Mouse (Mus musculus) kidney, embryonic 14.5 days (tissue): ENCODE results near the gene Rnf214. TPM values are rescaled to one million over a fixed set of nuclear protein-coding genes. Genes with fewer than 3 reads are reported as not detected.
A peak's percentile ranks its signal among the peaks of the same experiment; 100 is the strongest.
"Not testable (repeated sequence)": the region's sequence is repeated elsewhere in the genome, so short reads cannot be mapped to it uniquely, and the experiment has no call there.

Experiments used
- ATAC-seq: fragments of 200-750 bp; cut with Nextera tagmentation; 2 replicates; pipeline ENCODE4 v1.8.0; 2017; ENCODE audit warnings: moderate number of reproducible peaks, mild to moderate bottlenecking, moderate TSS enrichment, moderate library complexity; ENCODE audit not compliant: low FRiP score, low TSS enrichment
- H3K27ac ChIP-seq: fragments of 300-500 bp; sonication (generic); 2 replicates; pipeline ENCODE4 v1.5.1; 2014; ENCODE audit warnings: low read depth, mild to moderate bottlenecking, low read length, moderate library complexity, mixed read lengths
- H3K27me3 ChIP-seq: fragments of 300-500 bp; sonication (generic); 2 replicates; pipeline ENCODE4 v1.6.1; 2014; ENCODE audit warnings: mild to moderate bottlenecking, low read length; ENCODE audit not compliant: control insufficient read depth, insufficient read depth
- H3K36me3 ChIP-seq: fragments of 300-500 bp; sonication (generic); 2 replicates; pipeline ENCODE4 v1.6.1; 2014; ENCODE audit warnings: low read length, mixed read lengths; ENCODE audit not compliant: control insufficient read depth, insufficient read depth
- H3K4me1 ChIP-seq: fragments of 300-500 bp; sonication (generic); 2 replicates; pipeline ENCODE4 v1.6.1; 2014; ENCODE audit warnings: low read length, mixed read lengths; ENCODE audit not compliant: control insufficient read depth, insufficient read depth
- H3K4me2 ChIP-seq: fragments of 300-500 bp; sonication (generic); replicated peaks from 2 replicates; pipeline ENCODE4 v1.6.1; 2014; ENCODE audit warnings: low read depth, mild to moderate bottlenecking, low read length
- H3K4me3 ChIP-seq: fragments of 300-500 bp; sonication (generic); 2 replicates; pipeline ENCODE4 v1.5.1; 2014; ENCODE audit warnings: mild to moderate bottlenecking, low read length
- H3K9ac ChIP-seq: fragments of 300-500 bp; sonication (generic); 2 replicates; pipeline ENCODE4 v1.6.1; 2014; ENCODE audit warnings: low read depth, mild to moderate bottlenecking, low read length, moderate library complexity
- H3K9me3 ChIP-seq: fragments of 300-500 bp; sonication (generic); 2 replicates; pipeline ENCODE4 v1.6.1; 2016; ENCODE audit warnings: low read length; ENCODE audit not compliant: control insufficient read depth
- WGBS: fragments of 180-500 bp; shearing (Covaris S2); extraction: QIAGEN DNeasy Blood & Tissue Kit; methylation state at CpG from one replicate; pipeline ENCODE4 v1.1.7; 2014; 5-methylcytosine and 5-hydroxymethylcytosine counted together
- polyA plus RNA-seq: library from polyadenylated mRNA; unstranded; fragments of >200 nt; fragmentation: Nextera tagmentation; extraction: Ambion mirVana; gene quantifications from 2 replicates; pipeline ENCODE4 v1.2.1, GENCODE M21; 2014

Rnf214 gene
- polyA plus RNA-seq, 1 experiment from 2014 or later, result 74.3 TPM

GRCm38 (mm10) chr9:45849528-45850408 lies 56.9 kb downstream of the Rnf214 start:
- Histone ChIP-seq H3K9ac (no peak overlapping the region), H3K27ac (peak overlapping the region; percentile 77), H3K4me3 (no peak overlapping the region), H3K27me3 (no peaks in the 10 kb centered on the region), H3K9me3 (no peaks in the 10 kb centered on the region), H3K4me1 (peaks cover 13% of the 10 kb centered on the region; the same call in 1 of the 2 replicates), H3K36me3 (peaks cover 8% of the 10 kb centered on the region; the same call in 1 of the 2 replicates), H3K4me2 (no peak overlapping the region)
- 61% methylated on average over 9 of the region's 9 CpGs for WGBS
- ATAC-seq, result no peak; the same call in 1 of the 2 replicates

GRCm38 (mm10) chr9:45846891-45847460 lies 59.7 kb downstream of the Rnf214 start:
- H3K27ac ChIP-seq, result no peak overlapping the region
- no peak overlapping the region for H3K4me2 ChIP-seq
- WGBS, result 59% methylated on average over 5 of the region's 5 CpGs
- no peaks in the 10 kb centered on the region for H3K9me3 ChIP-seq
- no peaks in the 10 kb centered on the region for H3K27me3 ChIP-seq
- H3K4me3 ChIP-seq, result no peak overlapping the region
- no peak overlapping the region for H3K9ac ChIP-seq
- peaks cover 15% of the 10 kb centered on the region; the same call in 1 of the 2 replicates for H3K4me1 ChIP-seq
- no peak for ATAC-seq
- peaks cover 3% of the 10 kb centered on the region; the same call in 1 of the 2 replicates for H3K36me3 ChIP-seq

- H3K4me1 ChIP-seq, result peaks cover 14% of the 10 kb centered on the region; the same call in 1 of the 2 replicates
- H3K27ac ChIP-seq, H3K4me2 ChIP-seq, H3K9me3 ChIP-seq, ATAC-seq, H3K9ac ChIP-seq, H3K36me3 ChIP-seq, H3K4me3 ChIP-seq, H3K27me3 ChIP-seq: not testable (repeated sequence)
- WGBS, result 61% methylated on average over 2 of the region's 2 CpGs
Measured at GRCm38 (mm10) chr9:45846176-45846575, 60.5 kb downstream of the Rnf214 start.

- ATAC-seq, result no peak
- no peak overlapping the region for H3K4me2 ChIP-seq
- peaks cover 14% of the 10 kb centered on the region; the same call in 1 of the 2 replicates for H3K4me1 ChIP-seq
- no peaks in the 10 kb centered on the region for H3K27me3 ChIP-seq
- no peak overlapping the region for H3K27ac ChIP-seq
- H3K9me3 ChIP-seq, result no peaks in the 10 kb centered on the region
- H3K36me3 ChIP-seq, result peaks cover 3% of the 10 kb centered on the region; the same call in 1 of the 2 replicates
- no peak overlapping the region for H3K9ac ChIP-seq
- 88% methylated on average over 3 of the region's 3 CpGs for WGBS
- H3K4me3 ChIP-seq, result no peak overlapping the region
Measured at GRCm38 (mm10) chr9:45845541-45845940, 61.2 kb downstream of the Rnf214 start.

GRCm38 (mm10) chr9:45843780-45844179 lies 62.9 kb downstream of the Rnf214 start:
- no peak overlapping the region; the same call in 1 of the 2 replicates for H3K9ac ChIP-seq
- peaks cover 21% of the 10 kb centered on the region for H3K4me1 ChIP-seq
- no peak for ATAC-seq
- H3K27ac ChIP-seq, result no peak overlapping the region
- H3K27me3 ChIP-seq, result no peaks in the 10 kb centered on the region
- 76% methylated on average over 1 of the region's 1 CpGs for WGBS
- no peak overlapping the region for H3K4me3 ChIP-seq
- no peaks in the 10 kb centered on the region for H3K9me3 ChIP-seq
- peaks cover 3% of the 10 kb centered on the region; the same call in 1 of the 2 replicates for H3K36me3 ChIP-seq
- no peak overlapping the region for H3K4me2 ChIP-seq

- WGBS, result 55% methylated on average over 5 of the region's 5 CpGs
- no peaks in the 10 kb centered on the region for H3K9me3 ChIP-seq
- H3K4me3 ChIP-seq, result no peak overlapping the region
- H3K27me3 ChIP-seq, result no peaks in the 10 kb centered on the region
- peaks cover 24% of the 10 kb centered on the region for H3K4me1 ChIP-seq
- no peak overlapping the region for H3K9ac ChIP-seq
- H3K27ac ChIP-seq, result no peak overlapping the region
- H3K36me3 ChIP-seq, result peaks cover 3% of the 10 kb centered on the region; the same call in 1 of the 2 replicates
- H3K4me2 ChIP-seq, result no peak overlapping the region
- ATAC-seq, result no peak
Measured at GRCm38 (mm10) chr9:45843007-45843406, 63.7 kb downstream of the Rnf214 start.

- Histone ChIP-seq H3K27me3 (no peaks in the 10 kb centered on the region), H3K4me2 (peak overlapping the region; percentile 75; the same call in 1 of the 2 replicates), H3K27ac (no peak overlapping the region), H3K9ac (no peak overlapping the region), H3K4me3 (no peak overlapping the region), H3K9me3 (no peaks in the 10 kb centered on the region), H3K36me3 (peaks cover 3% of the 10 kb centered on the region; the same call in 1 of the 2 replicates), H3K4me1 (peaks cover 25% of the 10 kb centered on the region)
- ATAC-seq, result no peak
- 87% methylated on average over 6 of the region's 6 CpGs for WGBS
Measured at GRCm38 (mm10) chr9:45841458-45841857, 65.3 kb downstream of the Rnf214 start.

GRCm38 (mm10) chr9:45840331-45840730 lies 66.4 kb downstream of the Rnf214 start:
- 51% methylated on average over 5 of the region's 5 CpGs for WGBS
- H3K27ac ChIP-seq, result no peak overlapping the region
- no peaks in the 10 kb centered on the region for H3K27me3 ChIP-seq
- H3K9me3 ChIP-seq, result no peaks in the 10 kb centered on the region
- H3K4me1 ChIP-seq, result peaks cover 25% of the 10 kb centered on the region
- H3K9ac ChIP-seq, result peak overlapping the region; percentile 78; the same call in 1 of the 2 replicates
- H3K36me3 ChIP-seq, result no peaks in the 10 kb centered on the region
- ATAC-seq, result no peak
- H3K4me3 ChIP-seq, result peak overlapping the region; percentile 80
- H3K4me2 ChIP-seq, result peak overlapping the region; percentile 75

- Histone ChIP-seq H3K4me1 (peaks cover 25% of the 10 kb centered on the region), H3K9me3 (no peaks in the 10 kb centered on the region), H3K27ac (no peak overlapping the region), H3K27me3 (no peaks in the 10 kb centered on the region), H3K4me2 (peak overlapping the region; percentile 75), H3K9ac (peak overlapping the region; percentile 78; the same call in 1 of the 2 replicates), H3K4me3 (peak overlapping the region; percentile 80), H3K36me3 (no peaks in the 10 kb centered on the region)
- WGBS, result 68% methylated on average over 7 of the region's 7 CpGs
- no peak for ATAC-seq
Measured at GRCm38 (mm10) chr9:45839982-45840300, 66.8 kb downstream of the Rnf214 start.
